Mouse (Mus musculus) left cerebral cortex, adult 2 months (tissue): ENCODE measurements around the gene Frem3. TPM values are rescaled to one million over a fixed set of nuclear protein-coding genes. Genes with fewer than 3 reads are reported as not detected.
"Not testable (repeated sequence)": the region's sequence is repeated elsewhere in the genome, so short reads cannot be mapped to it uniquely, and the experiment has no call there.

Source experiments
- DNase-seq, 2 experiments: peaks; one replicate each; pipeline ENCODE4 v3.0.0; 2021 to 2022; ENCODE audit warnings: low spot score in 2 of 2, mixed read lengths in 1 of 2; ENCODE audit errors: extremely low spot score in 1 of 2
- H3K27ac ChIP-seq: fragments of 200-600 bp; 2 replicates; pipeline ENCODE4 v1.8.1; 2022
- H3K4me3 ChIP-seq: fragments of 200-600 bp; 2 replicates; pipeline ENCODE4 v1.8.1; 2022
- CTCF ChIP-seq: fragments of 200-600 bp; IDR thresholded peaks from 2 replicates; pipeline ENCODE4 v1.8.1; 2022; ENCODE audit warnings: antibody characterized with exemption, mild to moderate bottlenecking, moderate library complexity
- intact Hi-C: fragments of 180-260 bp; cut with DNase I; formaldehyde crosslinking; loops from one replicate; pipeline ENCODE4 v1.15.1; 2025
- total RNA-seq, 2 experiments: library from RNA; stranded (reverse); gene quantifications; 2 replicates each; pipeline ENCODE4 v1.2.3; 2021

The Frem3 gene
- total RNA-seq, 2 experiments from 2014 or later = 0.14 to 0.54 TPM

DNA sequence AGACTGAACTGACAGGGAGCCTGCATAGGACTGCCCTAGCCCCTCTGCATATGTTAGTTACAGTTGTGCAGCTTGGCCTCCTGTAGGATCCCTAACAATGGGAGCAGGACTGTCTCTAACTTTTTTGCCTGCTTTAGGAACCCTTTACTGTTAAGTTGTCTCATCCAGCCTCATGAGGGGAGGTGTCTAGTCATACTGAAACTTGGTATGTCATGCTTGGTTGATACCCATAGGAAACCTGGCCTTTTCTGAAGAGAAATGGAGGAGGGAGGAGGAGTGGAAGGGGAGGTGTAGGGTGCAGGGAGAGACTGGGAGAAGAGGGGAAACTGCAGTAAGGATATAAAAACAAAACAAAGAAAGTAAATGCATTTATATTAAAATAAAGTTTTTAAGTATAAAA is 121.4 kb downstream of the Frem3 start:
- TF ChIP-seq CTCF = no peak
- Histone ChIP-seq H3K27ac (no peak overlapping the region), H3K4me3 (no peak overlapping the region)
- DNase-seq = no peak
- intact Hi-C loops = loop anchor here (5.0 kb wide), 1 partner anchor 35 kb away; no protein-coding TSS in a partner anchor

DNA sequence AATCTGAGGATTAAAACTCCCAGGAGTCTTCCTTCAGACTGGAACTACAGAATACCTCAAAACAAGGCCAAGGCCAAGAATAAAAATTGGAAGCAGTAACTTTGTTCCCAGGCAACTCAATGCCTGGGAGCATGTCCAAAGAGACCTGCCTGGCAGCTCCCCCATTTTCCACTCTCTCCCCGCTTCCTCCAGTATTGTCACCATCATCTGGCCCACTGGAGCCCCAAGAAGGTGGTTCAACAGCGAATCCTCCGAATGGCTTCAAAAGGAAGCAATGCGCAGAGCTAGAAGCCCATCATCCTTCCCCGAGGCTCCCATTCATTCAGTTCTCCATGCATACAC is 127.1 kb downstream of the Frem3 start:
- Histone ChIP-seq H3K27ac (peak overlapping the region; percentile 96), H3K4me3 (peak overlapping the region; percentile 93)
- intact Hi-C loops = no loop called here
- no peak for TF ChIP-seq CTCF
- peak in 1 of 2 experiments; percentile 13 for DNase-seq

DNA sequence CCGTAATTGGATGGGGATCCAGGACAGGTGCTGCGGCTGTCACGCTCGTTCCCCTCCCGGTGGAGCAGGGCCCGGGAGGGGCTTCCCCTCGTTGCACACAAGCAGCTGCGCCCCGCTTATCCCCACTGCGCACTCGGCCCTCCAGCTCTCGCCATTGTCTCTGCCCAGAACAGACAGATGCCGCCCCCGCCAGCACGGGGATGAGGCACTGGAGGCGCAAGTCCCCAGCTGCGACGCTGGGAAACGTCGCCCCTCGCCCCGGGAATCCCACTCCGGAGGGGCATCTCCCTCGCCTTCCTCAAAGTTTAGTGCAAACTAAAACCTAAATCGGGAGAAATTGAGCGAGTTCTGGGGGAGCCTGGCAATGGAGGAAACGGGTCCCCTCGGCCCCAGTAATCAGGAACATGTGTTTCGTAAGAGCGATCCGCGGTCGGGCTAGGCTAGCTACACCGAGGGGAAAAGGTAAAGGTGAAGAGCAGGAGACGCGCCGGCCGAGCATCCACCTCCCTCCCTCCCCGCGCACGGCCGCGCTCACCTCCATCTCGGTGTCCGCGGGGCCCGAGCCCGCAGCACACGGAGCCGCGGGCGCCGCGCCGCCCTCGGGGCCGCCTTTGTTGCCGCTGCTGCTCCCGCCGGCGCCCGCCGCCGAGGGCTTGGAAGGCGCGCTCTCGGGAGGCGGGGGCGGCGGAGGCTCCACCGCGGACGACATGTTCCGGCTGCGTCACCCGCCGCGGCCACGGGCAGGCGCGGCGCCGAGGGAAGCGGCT is 127.7 kb downstream of the Frem3 start:
- no peak for TF ChIP-seq CTCF
- intact Hi-C loops = no loop called here
- DNase-seq = peak; percentile 64 to 68
- Histone ChIP-seq H3K4me3 (peak overlapping the region; percentile 93), H3K27ac (peak overlapping the region; percentile 96)

DNA sequence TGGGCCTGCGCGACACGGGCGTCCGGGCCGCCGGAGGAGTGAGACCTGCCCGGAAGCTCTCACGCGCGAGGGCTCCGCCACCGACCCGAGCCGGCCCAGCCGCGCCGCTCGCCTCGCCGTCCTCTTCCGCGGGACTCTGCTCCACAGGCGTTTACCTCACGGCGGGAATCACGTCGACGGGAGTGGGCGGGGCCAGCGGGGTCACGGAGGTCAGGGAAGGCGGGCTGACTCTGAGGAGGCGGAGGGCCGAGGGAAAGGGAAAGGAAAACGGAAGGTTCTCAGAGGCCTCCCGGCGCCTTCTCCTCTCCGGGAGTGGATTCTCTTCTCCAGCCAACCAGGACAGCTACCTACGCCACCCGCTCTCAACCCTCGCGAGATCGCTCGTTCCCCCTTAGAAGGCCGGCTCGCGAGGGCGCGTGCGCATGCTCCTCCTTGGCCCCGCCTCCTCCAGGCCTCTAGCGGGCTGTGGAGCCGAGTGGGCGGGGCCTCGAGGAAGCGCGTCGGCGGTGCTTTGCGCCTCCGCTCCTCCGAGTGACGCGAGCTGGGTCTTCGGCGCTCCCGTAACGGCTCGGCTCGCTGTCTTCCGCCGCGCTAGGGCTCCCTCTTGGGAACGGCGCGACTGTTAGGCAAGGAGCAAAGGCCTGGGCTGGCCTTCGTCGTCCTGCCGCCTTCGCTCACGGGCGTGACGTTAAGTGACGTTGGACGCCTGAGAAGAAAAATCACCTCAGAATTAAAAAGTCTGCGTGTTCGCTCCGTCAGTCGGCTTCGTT is 128.5 kb downstream of the Frem3 start, which contains the start of gene Smarca5:
Gene Smarca5 (minus strand): TSS at position 343 of the 770 bp plus-strand sequence.
- intact Hi-C loops = not testable (repeated sequence)
- Histone ChIP-seq H3K4me3 (peak within 1 kb of the TSS; percentile 93), H3K27ac (peak within 1 kb of the TSS; percentile 96)
- peak; percentile 92 to 93 for DNase-seq

DNA sequence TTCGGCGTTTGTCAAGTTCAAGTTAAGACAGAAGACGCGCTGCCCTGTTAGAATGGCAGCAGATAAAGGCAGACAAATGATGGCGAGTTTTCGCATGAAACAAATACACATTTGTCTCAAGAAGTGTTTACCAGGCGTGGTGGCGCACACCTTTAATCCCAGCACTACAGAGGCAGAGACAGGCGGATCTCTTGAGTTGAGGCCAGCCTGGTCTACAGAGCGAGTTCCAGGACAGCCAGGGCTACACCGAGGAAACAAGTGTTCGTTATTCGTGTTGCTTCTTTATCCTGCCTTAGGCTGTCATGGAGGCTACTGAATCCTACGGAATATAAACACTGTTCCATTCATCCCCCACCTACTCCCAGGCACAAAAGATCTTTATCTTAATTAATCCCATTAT is 129.1 kb downstream of the Frem3 start:
- Histone ChIP-seq H3K27ac (peak overlapping the region; percentile 96), H3K4me3 (peak overlapping the region; percentile 93)
- TF ChIP-seq CTCF = no peak
- DNase-seq = no peak
- intact Hi-C loops = no loop called here

Other genes with a start within 250 kb of the Frem3 start
- gene Gypa, start 117.3 kb upstream of the Frem3 start, total RNA-seq = not detected
- 10 to 100 TPM; 60.7 to 61.0 TPM for gene Smarca5, start 128.4 kb downstream of the Frem3 start, total RNA-seq